Mouse (Mus musculus) bone marrow, adult 2 months (tissue): ENCODE data around the gene Clec4a2. TPM values are rescaled to one million over a fixed set of nuclear protein-coding genes. Genes with fewer than 3 reads are reported as not detected.
"Not testable (repeated sequence)": the region's sequence is repeated elsewhere in the genome, so short reads cannot be mapped to it uniquely, and the experiment has no call there.

Experiments
- H3K27ac ChIP-seq: fragments of 200-500 bp; 2 replicates; pipeline ENCODE4 v1.5.1; 2012; ENCODE audit warnings: low read depth, mild to moderate bottlenecking, control low read depth, inconsistent platforms, low read length; ENCODE audit not compliant: control insufficient read depth, poor library complexity, insufficient read depth
- H3K4me1 ChIP-seq: fragments of 200-500 bp; 2 replicates; pipeline ENCODE4 v1.6.1; 2011; ENCODE audit warnings: low read length; ENCODE audit not compliant: control insufficient read depth, insufficient read depth
- H3K4me3 ChIP-seq: fragments of 200-500 bp; replicated peaks from 2 replicates; pipeline ENCODE3; 2011; ENCODE audit warnings: mild to moderate bottlenecking, low read depth, low read length, control low read depth; ENCODE audit not compliant: control insufficient read depth
- CTCF ChIP-seq: fragments of 200-500 bp; IDR thresholded peaks from 2 replicates; pipeline ENCODE4 v1.5.1; 2011; ENCODE audit warnings: low read length, control low read depth; ENCODE audit not compliant: control insufficient read depth, insufficient read depth
- POLR2A ChIP-seq: fragments of 200-500 bp; IDR thresholded peaks from 2 replicates; pipeline ENCODE4 v1.6.1; 2011; ENCODE audit warnings: low read depth, mild to moderate bottlenecking, control low read depth, low read length, borderline replicate concordance; ENCODE audit not compliant: control insufficient read depth
- WGBS: fragments of 180-500 bp; shearing (Covaris S2); methylation state at CpG from one replicate; pipeline ENCODE4 v1.1.7; 2018; 5-methylcytosine and 5-hydroxymethylcytosine counted together
- polyA plus RNA-seq: library from polyadenylated mRNA; stranded (reverse); fragments of >200 nt; gene quantifications from 2 replicates; pipeline ENCODE4 v1.2.4, GENCODE M21; 2011; ENCODE audit warnings: low replicate concordance; ENCODE audit not compliant: missing spikeins, insufficient read depth, insufficient read length

Clec4a2 gene
- polyA plus RNA-seq, 1 experiment, result 73.2 TPM

DNA sequence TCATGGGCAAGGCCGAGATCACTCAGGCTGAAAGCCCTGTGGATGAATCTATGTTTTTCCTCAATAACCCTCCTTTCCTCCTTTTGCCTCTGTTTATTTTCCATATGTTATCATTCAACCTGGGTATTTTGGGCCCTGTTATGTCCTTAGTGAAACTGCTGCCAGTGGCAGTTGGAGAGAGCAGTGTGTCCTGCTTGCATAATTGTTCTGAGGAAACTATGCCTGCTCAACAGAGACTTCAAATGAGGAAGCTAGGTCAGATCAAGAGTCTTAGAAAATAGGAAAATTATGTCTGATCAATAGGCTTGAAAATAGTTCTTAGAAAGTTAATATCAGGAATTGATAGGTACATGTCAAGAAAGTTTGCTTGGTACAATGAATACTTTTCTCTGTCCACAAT, 69.3 kb downstream of the Clec4a2 start:
- WGBS, result 45% methylated on average over 1 of the region's 1 CpGs
- H3K4me1 ChIP-seq, result peaks cover 3% of the 10 kb centered on the region
- no peak overlapping the region; the same call in 1 of the 2 replicates for H3K27ac ChIP-seq
- TF ChIP-seq CTCF, result no peak
- TF ChIP-seq POLR2A, result no peak
- H3K4me3 ChIP-seq, result no peak overlapping the region

DNA sequence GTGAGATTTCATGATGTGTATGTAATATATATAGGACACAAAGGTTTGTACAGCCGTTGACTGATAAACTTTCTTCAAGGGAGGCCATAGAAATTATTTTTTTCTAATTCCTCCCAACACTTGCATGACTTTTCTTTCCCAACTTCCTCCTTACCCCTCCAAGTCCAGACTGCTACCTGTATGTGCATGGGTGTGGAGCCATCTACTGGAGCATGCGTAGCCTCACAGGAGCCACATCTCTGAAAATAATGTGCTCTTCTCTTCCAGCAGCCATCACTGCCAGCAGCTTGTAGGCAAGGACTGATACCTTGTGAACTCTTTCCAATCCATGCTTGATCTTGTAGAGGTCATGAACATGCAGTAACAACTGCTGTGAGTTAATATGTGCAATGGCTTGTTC, 78.6 kb downstream of the Clec4a2 start:
- not testable (repeated sequence) for H3K27ac ChIP-seq, H3K4me1 ChIP-seq, H3K4me3 ChIP-seq
- peak; percentile 70 for TF ChIP-seq CTCF
- WGBS, result 26% methylated on average over 2 of the region's 2 CpGs

Other genes starting within 250 kb of the Clec4a2 start
- gene Necap1, start 232.0 kb upstream of the Clec4a2 start, polyA plus RNA-seq, result 7.4 and 8.9 TPM in 2 replicates
- 16.5 and 26.6 TPM in 2 replicates for gene Clec4a1, start 184.6 kb upstream of the Clec4a2 start, polyA plus RNA-seq
- 3.1 and 7.9 TPM in 2 replicates for gene Clec4a3, start 153.9 kb upstream of the Clec4a2 start, polyA plus RNA-seq
- not detected in 2 replicates for gene Clec4a4, start 116.1 kb upstream of the Clec4a2 start, polyA plus RNA-seq
- gene Clec4b1, start 56.5 kb upstream of the Clec4a2 start, polyA plus RNA-seq, result 6.3 and 9.0 TPM in 2 replicates
- 1.3 and 1.7 TPM in 2 replicates for gene Clec4b2, start 66.5 kb downstream of the Clec4a2 start, polyA plus RNA-seq
- gene Clec4n, start 123.4 kb downstream of the Clec4a2 start, polyA plus RNA-seq, result 4.5 TPM in 1 of 2 replicates, not detected in the other
- gene Clec4d, start 155.7 kb downstream of the Clec4a2 start, polyA plus RNA-seq, result 15.0 and 51.2 TPM in 2 replicates
- 3.2 and 12.4 TPM in 2 replicates for gene Clec4e, start 183.4 kb downstream of the Clec4a2 start, polyA plus RNA-seq
- not detected in 2 replicates for gene Vmn2r19, start 201.9 kb downstream of the Clec4a2 start, polyA plus RNA-seq